Mouse (Mus musculus): ENCODE results near the gene Ccdc42.

GRCm38 (mm10) chr11:68623871-68624258, 37.0 kb downstream of the Ccdc42 start:
- TF ChIP-seq CTCF (IDR thresholded peaks at IDR 0.05; ENCODE audit: extremely low read depth, insufficient read depth, low read length) = no peak
- TF ChIP-seq POLR2A (IDR thresholded peaks at IDR 0.05; ENCODE audit: extremely low read depth, insufficient read depth, low read length) = no peak

Data from cortical plate, adult 2 months (tissue).